In the genomic region with DNA sequence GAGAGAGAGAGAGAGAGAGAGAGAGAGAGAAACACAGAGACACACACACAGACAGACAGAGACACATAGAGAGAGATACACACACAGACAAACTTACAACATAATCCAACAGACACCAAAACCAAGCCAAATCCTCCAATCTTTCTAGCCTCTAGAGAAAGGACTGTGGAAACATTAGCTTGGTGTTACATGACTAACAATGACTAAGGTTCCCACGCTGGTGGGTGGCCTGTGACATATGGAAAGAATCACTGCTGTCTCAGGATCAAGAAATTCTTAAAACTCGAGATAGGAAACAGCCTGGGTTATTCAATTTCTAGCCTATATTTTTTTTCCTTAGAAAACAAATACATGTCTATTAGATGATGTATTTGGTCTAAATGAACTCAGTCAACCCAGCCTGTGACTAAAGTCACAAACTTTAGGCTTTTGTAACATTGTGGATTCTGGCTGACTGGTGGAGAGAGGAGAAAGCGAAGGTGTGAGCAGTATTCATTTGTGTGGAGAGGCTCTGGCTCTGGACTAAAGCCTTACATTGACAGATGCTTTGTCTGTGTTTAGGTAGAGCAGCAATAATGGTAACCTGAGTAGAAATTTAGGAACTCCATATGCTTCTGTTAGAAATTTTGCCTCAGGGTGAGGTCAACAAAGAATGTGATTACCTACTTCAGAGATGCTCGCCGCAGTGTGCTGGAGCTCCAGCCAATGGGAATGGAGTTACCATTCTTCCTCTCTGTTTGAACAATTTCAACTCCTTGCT, we compare ENCODE assay signal across 11 mouse cellular contexts.
DNase-seq lines count a peak whose midpoint lies in the region; ATAC-seq and TF ChIP-seq lines count a peak whose summit lies in the region.
"Had no signal": no experiment of that assay in that cellular context is flagged by ENCODE, and none has a peak within 500 bp of the region (broad histone marks: within the 10 kb centered on the region; RNA-seq: fewer than 3 reads in every experiment).

No protein-coding gene starts in this region.

- H3K9ac ChIP-seq in intestine, embryonic 15.5 days, result no peak overlapping the region
- H3K9ac ChIP-seq in intestine, postnatal 0 days (ENCODE audit: low read depth, low read length), result no peak overlapping the region
- H3K9ac ChIP-seq in stomach, embryonic 16.5 days (ENCODE audit: low read length), result no peak overlapping the region
- no peak overlapping the region for H3K9ac ChIP-seq in forebrain, embryonic 16.5 days (replicated peaks; ENCODE audit: low read depth, low read length)
- H3K9ac ChIP-seq: heart, embryonic 13.5 days; liver, embryonic 14.5 days had no signal

- 57% methylated on average over 5 of the region's 5 CpGs for WGBS in intestine, embryonic 15.5 days
- WGBS in intestine, postnatal 0 days, result 60% methylated on average over 5 of the region's 5 CpGs
- WGBS in stomach, embryonic 16.5 days, result 34% methylated on average over 5 of the region's 5 CpGs
- WGBS in forebrain, embryonic 16.5 days, result 73% methylated on average over 5 of the region's 5 CpGs

- no peak overlapping the region for H3K4me3 ChIP-seq in intestine, embryonic 15.5 days (replicated peaks)
- no peak overlapping the region for H3K4me3 ChIP-seq in intestine, postnatal 0 days (ENCODE audit: low read depth, low read length)
- H3K4me3 ChIP-seq in stomach, embryonic 16.5 days (replicated peaks; ENCODE audit: low read length), result no peak overlapping the region
- H3K4me3 ChIP-seq in forebrain, embryonic 16.5 days (replicated peaks; ENCODE audit: low read length), result no peak overlapping the region
- H3K4me3 ChIP-seq: heart, embryonic 13.5 days had no signal

- peaks cover 4% of the 10 kb centered on the region; the same call in 1 of the 2 replicates for H3K4me1 ChIP-seq in intestine, embryonic 15.5 days (replicated peaks)
- 0 out of 2 replicates have a peak, but pooled peaks cover 5% of the 10 kb centered on the region for H3K4me1 ChIP-seq in intestine, postnatal 0 days (replicated peaks; ENCODE audit: control insufficient read depth, insufficient read depth, low read length)
- peaks cover 11% of the 10 kb centered on the region for H3K4me1 ChIP-seq in stomach, embryonic 16.5 days (ENCODE audit: control insufficient read depth, insufficient read depth, low read length)
- no peaks in the 10 kb centered on the region for H3K4me1 ChIP-seq in forebrain, embryonic 16.5 days (replicated peaks; ENCODE audit: control insufficient read depth, insufficient read depth, low read length)

- no peaks in the 10 kb centered on the region for H3K9me3 ChIP-seq in intestine, embryonic 15.5 days
- H3K9me3 ChIP-seq in intestine, postnatal 0 days (ENCODE audit: control insufficient read depth), result no peaks in the 10 kb centered on the region
- no peaks in the 10 kb centered on the region for H3K9me3 ChIP-seq in stomach, embryonic 16.5 days (replicated peaks; ENCODE audit: control insufficient read depth, low read length)
- no peaks in the 10 kb centered on the region for H3K9me3 ChIP-seq in forebrain, embryonic 16.5 days (ENCODE audit: control insufficient read depth, low read length)
- H3K9me3 ChIP-seq: heart, embryonic 13.5 days had no signal

- peak; percentile 62 for DNase-seq in right cerebral cortex, adult 18-20 months
- no peak for DNase-seq in right cerebral cortex, postnatal 10 days (ENCODE audit: low spot score in 2 of 2)
- peak; percentile 70 for DNase-seq in fibroblast of lung, adult 2 months (ENCODE audit: low read depth)
- DNase-seq in neural tube, embryonic 10.5 days (ENCODE audit: extremely low spot score, low spot score), result no peak
- DNase-seq: thymus, postnatal 14 days had no signal

- no peak for TF ChIP-seq CTCF in intestine, postnatal 0 days (IDR thresholded peaks at IDR 0.05; ENCODE audit: low read depth)

- no peaks in the 10 kb centered on the region for H3K27me3 ChIP-seq in intestine, embryonic 15.5 days (replicated peaks)
- no peaks in the 10 kb centered on the region for H3K27me3 ChIP-seq in intestine, postnatal 0 days (replicated peaks; ENCODE audit: control insufficient read depth, insufficient read depth, low read length)
- H3K27me3 ChIP-seq in stomach, embryonic 16.5 days (ENCODE audit: control insufficient read depth, insufficient read depth, low read length), result no peaks in the 10 kb centered on the region
- no peaks in the 10 kb centered on the region for H3K27me3 ChIP-seq in forebrain, embryonic 16.5 days (replicated peaks; ENCODE audit: control insufficient read depth, insufficient read depth, low read length)
- H3K27me3 ChIP-seq: heart, embryonic 13.5 days had no signal

- H3K27ac ChIP-seq in intestine, embryonic 15.5 days, result peak overlapping the region; percentile 40
- no peak overlapping the region for H3K27ac ChIP-seq in intestine, postnatal 0 days (ENCODE audit: low read depth, low read length)
- H3K27ac ChIP-seq in stomach, embryonic 16.5 days (ENCODE audit: low read length), result peak overlapping the region; percentile 74
- no peak overlapping the region for H3K27ac ChIP-seq in forebrain, embryonic 16.5 days (ENCODE audit: low read length)
- H3K27ac ChIP-seq: heart, embryonic 13.5 days; liver, embryonic 14.5 days had no signal

- no peak overlapping the region for H3K4me2 ChIP-seq in intestine, embryonic 15.5 days (replicated peaks)
- H3K4me2 ChIP-seq in intestine, postnatal 0 days (replicated peaks; ENCODE audit: low read depth), result no peak overlapping the region
- no peak overlapping the region for H3K4me2 ChIP-seq in stomach, embryonic 16.5 days (ENCODE audit: low read depth, low read length)
- no peak overlapping the region for H3K4me2 ChIP-seq in forebrain, embryonic 16.5 days (ENCODE audit: low read length)
- H3K4me2 ChIP-seq: heart, embryonic 13.5 days had no signal

- H3K36me3 ChIP-seq in intestine, embryonic 15.5 days, result no peaks in the 10 kb centered on the region
- no peaks in the 10 kb centered on the region for H3K36me3 ChIP-seq in intestine, postnatal 0 days (ENCODE audit: control insufficient read depth, insufficient read depth)
- H3K36me3 ChIP-seq in stomach, embryonic 16.5 days (ENCODE audit: control insufficient read depth, insufficient read depth, low read length), result no peaks in the 10 kb centered on the region
- H3K36me3 ChIP-seq in forebrain, embryonic 16.5 days (ENCODE audit: control insufficient read depth, insufficient read depth), result no peaks in the 10 kb centered on the region
- H3K36me3 ChIP-seq: heart, embryonic 13.5 days had no signal

- no peak for ATAC-seq in intestine, embryonic 15.5 days
- no peak for ATAC-seq in intestine, postnatal 0 days
- no peak for ATAC-seq in stomach, embryonic 16.5 days (ENCODE audit: insufficient read depth, low FRiP score)
- no peak for ATAC-seq in forebrain, embryonic 16.5 days

Comparison
In these comparisons a context has a peak if more than half of its experiments do, and no peak if none do; other contexts are left out.
1. H3K27ac ChIP-seq: peak in intestine, embryonic 15.5 days (single experiment) and stomach, embryonic 16.5 days (single experiment); none in intestine, postnatal 0 days (single experiment) and forebrain, embryonic 16.5 days (single experiment).
2. DNase-seq: peak in right cerebral cortex, adult 18-20 months (single experiment) and fibroblast of lung, adult 2 months (single experiment); none in right cerebral cortex, postnatal 10 days (0 of 2) and neural tube, embryonic 10.5 days (single experiment).